Mouse (Mus musculus): ENCODE measurements at regions not wholly inside any gene's neighbourhood (a gene's known extent, or its start where the extent isn't known, plus 50 kb on each side); places are given as distances from the start of the nearest gene placed in this dataset.

DNA sequence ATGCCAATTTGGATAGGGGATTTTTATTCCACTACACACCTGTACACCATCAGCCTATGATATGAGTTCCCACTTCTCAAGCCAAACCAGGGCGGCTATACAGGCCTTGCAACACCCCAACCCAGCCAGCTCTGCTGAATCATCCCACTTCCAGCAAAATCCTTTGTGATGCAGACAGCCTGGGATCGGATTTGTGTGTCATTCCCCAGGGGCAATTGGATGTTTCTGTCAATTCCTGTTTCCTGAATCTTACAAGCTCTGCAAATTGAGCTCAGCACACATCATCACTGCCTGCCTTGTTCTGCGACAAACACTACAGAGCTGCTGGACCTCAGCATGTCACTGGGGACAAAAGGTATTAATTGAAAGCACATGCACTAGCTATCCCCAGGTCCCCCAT, 132.0 kb upstream of the Vstm2b start:
- no peak for DNase-seq

- DNase-seq = no peak
Measured at GRCm38 (mm10) chr7:40776220-40776619, 121.9 kb upstream of the Vstm2b start.

- DNase-seq = no peak
Measured at GRCm38 (mm10) chr7:40784906-40785305, 113.2 kb upstream of the Vstm2b start.

- DNase-seq = no peak
Measured at GRCm38 (mm10) chr7:40786758-40787157, 111.4 kb upstream of the Vstm2b start.

DNA sequence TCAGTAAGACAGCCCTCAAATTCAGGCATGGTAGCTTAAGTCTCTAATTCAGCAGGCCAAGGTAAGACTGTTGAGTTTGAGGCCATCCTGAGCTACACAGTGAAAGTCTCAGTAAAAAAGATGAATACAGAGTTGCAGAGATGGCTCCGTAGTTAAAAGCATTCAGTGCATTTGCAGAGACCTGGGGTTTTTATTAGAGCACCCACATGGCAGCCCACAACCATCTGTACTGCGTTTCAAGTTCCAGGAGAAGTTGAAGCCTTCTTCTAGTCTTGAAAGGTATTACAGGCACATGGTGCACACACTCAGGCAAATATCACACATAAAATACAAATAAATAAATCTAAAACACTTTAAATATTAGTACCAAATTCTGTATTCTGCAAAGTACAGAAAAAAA, 109.6 kb upstream of the Vstm2b start:
- no peak for DNase-seq

- DNase-seq = no peak
Measured at GRCm38 (mm10) chr7:40794458-40795207, 103.5 kb upstream of the Vstm2b start.

DNA sequence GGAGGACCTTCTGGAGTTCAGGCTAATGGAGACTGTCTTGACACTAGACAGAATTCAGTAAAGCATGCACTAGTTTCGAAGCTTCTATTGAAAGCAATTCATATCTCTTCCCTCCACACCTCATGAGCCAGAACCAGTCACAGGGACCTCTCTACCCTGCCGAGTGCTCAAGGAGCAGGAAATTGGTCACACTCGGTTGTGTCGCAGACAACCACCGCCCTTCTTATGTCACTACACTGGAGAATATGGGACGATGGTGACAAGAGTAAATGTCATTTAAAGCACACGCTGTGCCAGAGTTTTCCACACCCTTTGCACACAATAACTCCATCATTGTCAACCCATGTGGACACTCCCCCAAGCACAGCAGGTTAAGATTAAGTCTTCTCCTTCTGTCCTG, 98.3 kb upstream of the Vstm2b start:
- no peak for DNase-seq

- no peak for DNase-seq
Measured at GRCm38 (mm10) chr7:40801291-40801690, 96.8 kb upstream of the Vstm2b start.

- DNase-seq = peak; percentile 43
Measured at GRCm38 (mm10) chr7:40805211-40805610, 92.9 kb upstream of the Vstm2b start.

- DNase-seq = no peak
Measured at GRCm38 (mm10) chr7:40805866-40806265, 92.3 kb upstream of the Vstm2b start.

DNA sequence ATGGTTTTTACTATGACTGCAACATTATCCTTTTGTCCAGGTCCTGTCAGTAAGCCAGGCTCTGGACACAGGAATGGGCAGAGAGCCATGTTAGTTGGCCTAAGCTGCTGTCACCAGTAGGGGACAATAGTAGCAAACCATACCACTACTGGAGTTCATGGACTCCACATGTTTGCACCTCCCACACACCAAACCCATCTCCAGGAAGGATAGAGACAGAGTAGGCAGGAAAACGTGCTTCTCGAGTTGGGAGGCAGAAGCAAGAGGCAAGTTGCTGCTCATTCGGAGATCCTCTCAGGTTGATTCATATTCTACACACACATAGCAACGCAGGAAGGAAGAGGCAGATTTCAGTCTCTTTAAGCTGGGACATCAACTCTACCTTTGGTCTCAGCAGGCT, 85.2 kb upstream of the Vstm2b start:
- no peak for DNase-seq

DNA sequence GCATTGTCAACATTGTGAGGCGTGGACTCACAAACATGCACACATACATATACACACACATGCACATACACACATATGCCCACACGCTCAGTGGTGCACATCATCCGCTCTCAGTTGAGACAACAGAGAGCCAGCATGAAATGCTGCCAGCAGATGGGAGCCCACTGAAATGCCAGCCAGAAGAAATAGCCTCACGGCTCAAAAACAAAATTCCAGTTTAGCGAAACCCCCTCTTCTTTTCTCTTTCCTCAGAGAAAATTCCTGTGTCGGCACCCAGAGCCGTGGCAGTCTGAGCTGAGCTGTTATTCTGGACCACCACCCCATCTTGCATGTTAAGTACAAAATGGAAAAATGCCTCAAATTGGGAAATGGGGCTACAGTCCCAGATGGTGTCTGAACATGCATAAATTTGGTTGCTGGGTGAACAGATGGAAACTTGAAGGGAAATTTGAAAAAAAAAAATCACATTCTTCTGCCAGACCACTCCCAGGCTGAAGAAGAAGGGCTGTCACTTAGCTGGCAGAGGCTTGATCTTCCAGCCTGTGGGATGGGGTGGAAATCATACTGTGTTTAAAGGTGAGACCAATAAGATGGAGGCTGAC, 72.9 kb upstream of the Vstm2b start:
- DNase-seq = no peak

DNA sequence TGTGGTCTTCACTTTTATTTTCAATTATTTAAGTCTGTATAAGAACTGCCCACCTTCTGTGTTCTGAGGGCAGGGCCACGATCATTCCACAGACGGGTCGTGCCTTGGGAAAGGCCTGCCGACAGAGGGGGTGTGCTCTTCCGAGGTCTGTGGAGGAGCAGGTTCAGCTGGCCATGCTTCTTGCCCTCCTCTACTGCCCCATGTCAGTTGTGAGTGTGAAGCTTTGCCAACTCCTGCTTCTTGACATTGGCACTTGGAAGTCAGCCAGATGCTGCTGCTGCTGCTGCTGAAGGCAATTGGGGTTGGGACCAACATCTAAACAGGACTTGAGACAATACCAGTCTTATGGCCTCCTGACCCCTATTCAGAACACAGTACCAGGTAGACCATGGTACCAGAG, 68.6 kb upstream of the Vstm2b start:
- DNase-seq = no peak

DNA sequence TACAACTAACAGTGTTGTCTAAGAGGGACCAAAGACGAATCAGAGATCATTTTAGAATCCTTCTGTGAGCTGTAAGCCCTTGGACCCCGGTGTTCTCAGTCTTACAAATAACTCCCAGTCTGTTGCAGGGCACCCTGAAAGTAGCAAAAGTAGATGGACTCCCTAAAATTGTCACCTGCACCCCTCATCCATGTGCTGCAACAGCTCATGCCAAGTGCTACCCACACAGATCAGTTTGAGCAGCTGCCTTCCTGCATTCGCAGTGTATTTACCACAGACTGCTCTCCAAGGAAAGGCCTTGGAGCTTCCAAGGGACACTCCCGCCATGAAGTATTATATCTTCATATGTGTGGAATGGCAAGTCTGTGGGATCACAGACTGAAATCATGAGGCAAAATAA, 66.5 kb upstream of the Vstm2b start:
- no peak for DNase-seq

DNA sequence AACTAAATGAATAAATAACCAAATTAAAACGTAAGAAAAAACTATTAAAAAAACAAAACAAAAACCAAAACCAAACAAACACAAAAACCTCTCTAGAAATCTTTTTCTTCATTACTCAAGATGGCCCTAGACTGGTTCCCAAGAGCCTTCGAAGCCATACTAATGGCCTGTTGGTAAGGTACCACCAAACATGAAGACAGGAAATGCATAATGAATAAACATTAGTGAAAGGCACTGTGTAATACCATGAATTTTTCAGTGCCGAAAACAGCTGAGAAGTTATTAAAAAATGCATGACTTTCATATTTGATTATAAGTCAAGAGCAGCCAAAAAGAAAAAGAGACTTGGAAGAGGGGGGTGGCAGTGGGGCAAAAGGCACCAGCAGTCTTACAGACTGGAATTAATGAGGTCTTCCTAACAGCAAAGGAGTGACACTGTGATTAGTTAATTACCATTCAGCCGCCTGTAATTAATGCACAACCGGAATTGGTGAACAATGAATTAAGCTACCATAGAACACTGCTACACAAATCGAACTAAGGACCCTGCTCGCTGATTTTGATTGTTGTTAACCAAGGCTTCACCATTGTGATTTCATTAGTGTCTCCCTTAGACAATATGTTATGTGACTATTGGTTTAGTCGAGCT, 55.7 kb upstream of the Vstm2b start:
- DNase-seq = no peak

DNA sequence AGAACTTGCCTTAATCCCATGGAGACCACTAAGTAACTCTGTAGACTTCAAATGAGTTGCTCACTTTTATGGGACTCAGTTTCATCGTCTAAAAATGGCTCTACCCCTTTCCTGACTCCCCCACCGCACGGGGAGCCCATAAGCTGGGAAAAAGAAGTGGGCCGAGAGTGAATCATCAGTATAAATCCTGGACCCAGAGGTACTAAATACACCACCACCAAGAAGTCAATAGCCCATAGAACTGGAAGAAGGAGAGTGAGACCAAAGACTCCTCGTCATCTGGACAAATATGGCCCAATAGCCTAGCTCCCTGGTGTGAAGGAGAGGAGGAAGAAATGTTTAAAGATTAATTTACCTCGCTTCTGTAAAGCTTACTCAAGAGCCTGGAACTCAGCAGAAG, 51.6 kb upstream of the Vstm2b start:
- no peak for DNase-seq
